Mouse (Mus musculus) ES-E14 (cell line): ENCODE measurements around the gene Lin7a.

Experiments
- CHD2 ChIP-seq: IDR thresholded peaks from 2 replicates; pipeline ENCODE4 v1.6.1; 2014; ENCODE audit warnings: mild to moderate bottlenecking, low read depth, low read length, inconsistent platforms
- ZC3H11A ChIP-seq: IDR thresholded peaks from 2 replicates; pipeline ENCODE4 v1.6.1; 2012; ENCODE audit warnings: low read depth, mild to moderate bottlenecking, inconsistent platforms, low read length, borderline replicate concordance
- ZNF384 ChIP-seq: IDR thresholded peaks from 2 replicates; pipeline ENCODE4 v1.6.1; 2012; ENCODE audit warnings: low read depth, low read length, inconsistent platforms

- TF ChIP-seq ZNF384, result no peak
- TF ChIP-seq CHD2, result no peak
- TF ChIP-seq ZC3H11A, result no peak
Measured at GRCm38 (mm10) chr10:107242696-107243400, 28.6 kb upstream of the Lin7a start.
